Mouse (Mus musculus) layer of hippocampus, adult 2 months (tissue): ENCODE measurements at regions not wholly inside any gene's neighbourhood (a gene's known extent, or its start where the extent isn't known, plus 50 kb on each side); places are given as distances from the start of the nearest gene placed in this dataset.

Experiments used
- DNase-seq, 2 experiments: peaks; one replicate each; pipeline ENCODE4 v3.0.0; 2022; ENCODE audit warnings: low spot score in 2 of 2
- H3K27ac ChIP-seq: fragments of 200-600 bp; 2 replicates; pipeline ENCODE4 v1.8.1; 2022
- H3K4me3 ChIP-seq: fragments of 200-600 bp; 2 replicates; pipeline ENCODE4 v1.8.1; 2022; ENCODE audit warnings: mild to moderate bottlenecking
- CTCF ChIP-seq: fragments of 200-600 bp; conservative IDR thresholded peaks from 2 replicates; pipeline ENCODE4 v1.8.1; 2022; ENCODE audit warnings: antibody characterized with exemption, mild to moderate bottlenecking, moderate library complexity

DNA sequence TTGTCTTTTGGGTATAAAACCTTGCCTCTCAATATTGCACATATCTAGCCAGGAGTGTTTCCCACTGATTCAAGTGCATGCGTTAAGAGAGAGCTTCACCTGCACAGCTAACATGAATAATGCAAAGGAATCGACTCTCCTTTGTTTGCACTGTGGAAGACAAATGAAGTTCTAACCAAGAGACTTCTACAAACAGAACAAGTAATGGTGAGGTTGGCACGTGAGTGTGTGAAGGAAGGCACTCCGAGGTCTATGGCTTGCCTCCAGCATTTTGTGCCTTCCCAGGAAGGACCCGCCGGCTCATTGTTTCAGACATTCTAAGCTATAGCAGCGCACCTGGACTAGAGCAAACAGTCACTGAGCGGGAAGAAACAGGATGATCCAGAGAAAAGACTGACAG lies 238.5 kb upstream of the Gm5148 start:
- no peak for TF ChIP-seq CTCF
- Histone ChIP-seq H3K27ac (no peak overlapping the region), H3K4me3 (no peak overlapping the region)
- DNase-seq = no peak

DNA sequence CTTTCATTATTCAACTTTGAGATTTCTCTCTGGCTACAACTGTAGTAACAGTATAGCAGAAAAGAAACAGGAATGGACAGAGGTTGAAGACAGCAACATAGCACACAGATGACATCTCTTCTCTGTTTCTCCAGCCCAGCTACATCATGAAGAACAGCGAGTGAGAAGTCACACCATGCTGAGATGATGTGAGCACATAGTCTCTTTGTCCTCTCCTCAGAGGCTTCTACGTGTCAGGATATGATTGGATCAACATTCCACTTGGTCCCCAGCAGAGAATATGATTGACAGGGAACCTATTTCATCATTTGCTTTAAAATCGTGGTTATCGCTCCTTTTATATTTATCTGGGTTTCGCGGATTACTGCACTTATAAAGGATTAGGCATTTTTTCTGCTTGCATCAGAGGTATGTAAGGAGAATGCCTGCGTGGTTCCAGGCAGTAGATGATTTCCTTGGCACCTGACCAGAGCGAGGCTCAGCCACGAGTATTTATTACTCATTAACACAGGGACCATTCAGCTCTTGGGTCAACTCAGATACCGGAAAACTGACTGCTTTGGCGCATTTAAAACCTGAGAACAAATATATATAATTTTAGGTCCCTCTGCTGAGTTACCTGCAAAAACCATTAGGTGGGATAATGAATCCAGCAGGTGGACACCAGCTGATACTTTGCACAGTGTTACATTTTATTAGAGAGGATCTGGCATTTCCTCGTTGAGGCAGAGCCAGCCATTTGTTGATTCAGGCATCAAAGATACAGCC lies 237.9 kb upstream of the Gm5148 start:
- Histone ChIP-seq H3K4me3 (no peak overlapping the region), H3K27ac (no peak overlapping the region)
- TF ChIP-seq CTCF = no peak
- DNase-seq = no peak

DNA sequence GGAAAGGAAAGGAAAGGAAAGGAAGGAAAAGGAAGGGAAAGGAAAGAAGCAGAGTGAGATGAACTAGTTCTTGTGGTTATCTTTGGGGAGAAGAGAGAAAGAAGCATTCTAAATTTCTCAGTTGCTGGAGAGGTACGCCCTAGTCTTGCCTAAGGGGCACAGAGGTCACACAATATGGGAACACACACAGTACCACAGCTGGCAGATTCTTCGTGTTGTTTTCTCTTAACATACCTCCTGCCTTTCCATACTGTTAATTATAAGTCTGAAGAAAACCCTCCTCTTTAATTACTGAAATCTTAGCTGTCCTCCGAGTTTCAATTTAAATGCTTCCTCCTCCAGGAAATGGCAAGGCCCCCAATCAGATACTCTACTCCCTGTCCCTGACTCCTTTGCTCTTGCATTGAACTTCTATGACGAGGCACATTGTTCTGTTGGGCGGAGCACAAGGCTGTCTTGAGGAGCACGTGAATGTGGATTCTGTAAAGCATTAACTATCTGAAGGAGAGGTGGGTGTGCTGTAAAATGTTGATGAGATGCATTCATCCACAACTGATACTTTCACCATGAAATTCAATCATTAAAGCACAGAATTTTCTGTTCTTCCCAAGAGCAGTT lies 234.2 kb upstream of the Gm5148 start:
- Histone ChIP-seq H3K4me3 (no peak overlapping the region), H3K27ac (no peak overlapping the region)
- DNase-seq = no peak
- TF ChIP-seq CTCF = no peak

DNA sequence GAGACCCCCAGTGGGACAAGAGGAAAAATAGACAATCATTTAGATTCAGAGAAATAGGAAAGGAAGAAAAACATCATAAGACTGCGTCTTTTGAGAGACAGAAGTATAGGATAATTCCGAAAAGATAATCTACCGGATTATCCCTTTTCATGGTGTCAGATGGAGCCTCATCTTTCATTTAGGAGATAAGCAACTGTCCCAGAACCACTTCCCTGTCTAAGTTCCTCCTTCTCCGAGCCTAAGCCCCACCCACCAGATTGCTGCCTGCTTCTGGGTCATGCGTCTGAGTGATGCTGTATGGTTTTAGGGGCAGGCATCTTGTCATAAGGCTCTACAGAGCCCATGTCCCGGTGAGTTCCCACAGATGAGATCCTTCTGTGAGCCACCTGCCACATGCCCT lies 232.3 kb upstream of the Gm5148 start:
- DNase-seq = no peak
- no peak overlapping the region for H3K4me3 ChIP-seq

DNA sequence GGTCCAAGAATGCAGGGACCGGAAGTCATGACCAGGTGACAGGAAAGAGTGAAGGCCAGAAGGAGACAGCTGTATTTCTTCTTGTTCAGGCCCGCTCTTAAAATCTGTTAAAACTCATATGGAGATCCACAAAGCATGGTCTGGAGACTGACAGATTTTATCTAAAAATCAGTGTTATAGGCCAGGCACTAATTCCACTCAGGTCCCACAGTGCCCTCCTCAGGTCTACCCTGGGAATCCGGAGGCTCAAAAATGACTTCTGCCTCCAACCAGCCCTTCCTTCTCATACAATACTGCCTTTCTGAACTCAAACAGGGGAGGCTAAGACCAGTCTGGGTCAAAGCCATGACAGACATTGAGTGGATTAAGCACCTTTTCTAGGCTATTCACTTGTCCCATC lies 228.6 kb upstream of the Gm5148 start:
- DNase-seq = peak in 1 of 2 experiments; percentile 46
- H3K27ac ChIP-seq = no peak overlapping the region
- peak; percentile 84 for TF ChIP-seq CTCF
- no peak overlapping the region for H3K4me3 ChIP-seq

More for the DNA sequence above, 232.3 kb upstream of the Gm5148 start:
- no peak for TF ChIP-seq CTCF
- H3K27ac ChIP-seq = no peak overlapping the region

DNA sequence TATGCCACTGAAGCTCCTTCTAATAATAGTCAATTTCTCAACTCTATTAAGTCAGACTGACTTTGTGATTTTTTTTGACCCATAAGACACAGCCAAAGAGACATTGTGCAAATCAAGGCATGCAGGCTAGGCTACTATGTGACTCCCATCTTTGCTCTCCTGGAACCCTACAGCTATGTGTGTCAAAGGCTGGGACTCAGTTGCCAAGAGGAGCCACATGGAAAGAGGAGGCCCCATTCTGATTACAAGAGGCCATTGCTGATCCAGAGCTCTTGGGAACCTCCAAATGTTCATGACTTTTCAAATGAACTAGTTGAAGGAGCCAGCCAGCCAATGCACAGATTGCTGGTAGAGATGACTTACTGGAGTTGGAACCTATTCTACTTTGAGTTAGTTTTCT lies 228.0 kb upstream of the Gm5148 start:
- no peak for DNase-seq
- TF ChIP-seq CTCF = no peak
- Histone ChIP-seq H3K4me3 (no peak overlapping the region), H3K27ac (no peak overlapping the region)

DNA sequence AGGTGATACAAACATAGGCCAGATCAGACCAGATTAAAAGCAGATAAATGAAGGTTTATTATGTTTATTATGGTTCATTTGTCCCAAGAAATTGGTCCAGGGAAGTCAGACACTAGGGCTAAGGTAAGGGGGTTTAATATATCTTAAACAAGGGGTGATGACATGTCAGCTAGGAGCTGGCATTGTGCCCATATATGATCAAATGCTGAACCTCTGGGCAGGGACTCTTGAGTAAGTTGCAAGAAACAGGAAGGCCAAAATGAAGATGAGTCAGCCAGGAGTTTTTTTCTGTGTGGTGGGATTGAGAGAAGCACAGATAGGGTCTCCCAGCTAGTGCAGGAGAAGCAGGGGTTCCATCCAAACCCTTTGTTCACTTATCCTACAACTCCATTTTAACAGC lies 219.4 kb upstream of the Gm5148 start:
- DNase-seq = no peak
- Histone ChIP-seq H3K27ac (no peak overlapping the region), H3K4me3 (no peak overlapping the region)
- TF ChIP-seq CTCF = no peak

DNA sequence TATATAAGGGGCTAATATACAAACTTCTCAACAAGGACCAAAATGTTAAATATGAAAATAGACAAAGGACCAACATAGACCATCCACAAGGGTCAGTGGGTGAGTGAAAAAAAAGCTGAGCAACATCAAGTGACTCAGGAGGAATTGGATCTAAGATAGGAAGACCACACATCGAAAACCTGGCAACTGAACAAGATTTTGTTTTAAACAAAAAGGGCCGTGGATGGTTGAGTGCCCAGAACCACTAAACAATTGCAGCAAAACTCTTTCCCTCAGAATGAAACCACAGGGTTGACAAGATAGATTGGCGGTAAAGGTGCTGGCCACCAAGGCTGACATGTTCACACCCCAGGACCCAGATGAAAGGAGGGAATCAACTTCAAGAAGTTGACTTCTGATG lies 215.7 kb upstream of the Gm5148 start:
- no peak overlapping the region for H3K4me3 ChIP-seq
- no peak overlapping the region for H3K27ac ChIP-seq
- no peak for TF ChIP-seq CTCF
- DNase-seq = no peak

DNA sequence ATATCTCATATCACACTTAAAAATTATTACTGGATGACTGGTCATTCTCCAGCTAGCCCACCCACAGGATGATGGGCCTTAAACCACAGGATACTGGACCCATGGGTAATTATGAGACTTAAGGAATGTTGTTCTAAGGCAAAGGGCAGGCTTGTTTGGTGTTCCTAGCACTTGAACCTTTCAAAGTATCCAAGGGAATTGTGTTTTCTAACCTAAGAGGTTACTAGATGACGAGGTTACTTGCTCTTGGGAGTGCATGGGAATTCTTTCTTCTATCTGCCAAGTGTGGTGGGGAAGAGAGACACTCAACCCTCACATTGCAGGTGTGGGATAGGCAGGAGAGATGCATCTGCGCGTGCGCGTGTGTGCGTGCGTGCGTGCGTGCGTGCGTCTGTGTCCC lies 214.6 kb upstream of the Gm5148 start:
- DNase-seq = no peak
- no peak for TF ChIP-seq CTCF
- H3K27ac ChIP-seq = no peak overlapping the region
- no peak overlapping the region for H3K4me3 ChIP-seq

DNA sequence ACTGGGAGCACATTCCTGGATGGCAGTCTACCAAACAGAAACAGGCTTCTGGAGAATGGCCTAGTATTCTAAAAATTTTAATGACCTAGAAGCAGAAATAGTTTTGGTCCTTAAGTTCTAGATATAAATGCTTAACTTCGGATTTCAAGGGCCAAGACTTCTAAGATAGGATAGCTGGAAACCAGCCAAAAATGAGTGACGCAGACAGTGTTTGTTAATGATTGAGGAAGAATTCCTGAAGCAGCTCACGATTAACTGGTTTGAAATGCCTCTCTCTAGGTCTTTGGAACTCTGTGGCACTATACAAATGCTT lies 213.9 kb upstream of the Gm5148 start:
- H3K4me3 ChIP-seq = no peak overlapping the region
- no peak for TF ChIP-seq CTCF
- H3K27ac ChIP-seq = no peak overlapping the region
- DNase-seq = no peak

DNA sequence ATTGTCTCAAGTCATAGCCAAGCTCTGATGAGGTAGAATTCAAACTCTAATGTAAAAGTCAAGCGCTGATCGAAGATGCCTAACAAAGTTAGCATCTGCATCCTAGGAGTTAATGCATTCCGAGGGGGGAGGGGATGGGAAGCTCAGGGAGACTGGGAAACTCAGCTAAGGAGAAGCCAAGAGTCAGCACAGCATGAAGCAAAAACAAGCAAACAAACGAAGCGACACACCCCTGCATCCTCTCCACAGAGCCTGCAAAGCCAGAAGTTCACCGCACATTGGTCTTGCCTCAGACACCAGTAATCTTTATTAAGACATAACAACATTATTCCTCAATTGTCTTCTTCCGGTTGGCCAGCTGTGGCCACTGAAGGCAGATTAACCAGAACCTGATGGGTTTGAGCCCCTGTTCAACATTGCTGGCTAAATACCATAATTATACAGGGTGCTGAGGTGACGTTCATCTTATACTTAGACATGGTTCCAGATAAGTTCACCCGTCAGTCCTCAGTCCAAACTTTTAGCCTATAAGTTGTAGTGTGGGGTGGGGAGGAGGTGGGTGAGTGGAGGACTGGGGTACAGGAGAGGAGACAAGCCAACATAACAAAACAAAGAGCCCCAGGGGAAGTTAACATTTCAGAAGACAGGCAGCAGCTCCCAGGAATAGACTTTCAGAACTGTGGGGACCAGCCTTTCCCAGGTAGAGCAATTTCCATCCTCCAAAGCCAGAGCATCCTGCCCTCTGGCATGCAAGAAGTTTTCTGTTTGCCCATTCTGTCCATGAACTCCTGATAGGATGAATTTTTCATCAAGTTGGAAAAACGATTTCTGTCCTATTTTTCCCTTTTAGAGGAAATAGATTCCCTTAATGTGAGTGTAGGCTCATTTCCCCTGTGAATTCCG lies 213.3 kb upstream of the Gm5148 start:
- TF ChIP-seq CTCF = no peak
- no peak for DNase-seq
- no peak overlapping the region for H3K27ac ChIP-seq

DNA sequence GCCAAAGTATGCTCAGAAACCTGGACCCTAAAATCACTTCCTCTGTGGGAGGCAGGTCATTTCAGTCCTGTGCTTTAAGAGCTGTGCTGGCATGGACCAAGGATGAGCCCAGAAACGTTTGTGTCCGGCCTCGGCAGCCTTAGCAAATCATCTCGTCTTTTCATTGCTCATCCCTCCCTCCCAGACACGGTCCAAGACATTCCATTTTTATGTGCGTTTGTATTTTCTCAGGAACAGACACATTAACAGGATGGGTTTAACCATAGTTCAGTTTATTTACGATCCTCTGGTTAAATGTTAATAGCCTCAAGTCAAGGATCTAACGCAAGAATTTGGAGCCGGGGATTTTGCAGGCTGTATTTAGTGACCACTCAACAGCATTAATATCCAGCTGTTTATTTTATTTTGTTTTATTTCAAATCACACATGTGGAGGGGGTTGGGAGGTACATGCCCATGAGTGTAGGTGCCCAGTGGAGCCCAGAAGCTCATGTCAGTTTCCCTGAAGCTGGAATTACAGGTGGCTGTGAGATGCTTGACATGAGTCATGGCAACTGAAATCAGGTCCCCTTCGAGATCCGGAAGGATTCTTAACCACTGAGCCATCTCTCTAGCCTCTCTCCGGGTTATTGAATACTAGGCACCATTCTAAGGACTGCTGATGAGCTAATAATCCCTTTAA lies 212.1 kb upstream of the Gm5148 start:
- Histone ChIP-seq H3K4me3 (no peak overlapping the region), H3K27ac (no peak overlapping the region)
- no peak for TF ChIP-seq CTCF
- no peak for DNase-seq

More for the DNA sequence above, 213.3 kb upstream of the Gm5148 start:
- no peak overlapping the region for H3K4me3 ChIP-seq
